Mouse (Mus musculus) kidney, adult 2 months (tissue): ENCODE measurements at regions not wholly inside any gene's neighbourhood (a gene's known extent, or its start where the extent isn't known, plus 50 kb on each side); places are given as distances from the start of the nearest gene placed in this dataset.

Experiments
- DNase-seq: peaks from one replicate; pipeline ENCODE4 v3.0.0; 2021
- H3K27ac ChIP-seq: fragments of 200-500 bp; 2 replicates; pipeline ENCODE4 v1.5.1; 2012; ENCODE audit warnings: low read depth, low read length, control low read depth, inconsistent platforms; ENCODE audit not compliant: insufficient read depth
- H3K27me3 ChIP-seq: fragments of 200-500 bp; replicated peaks from 2 replicates; pipeline ENCODE4 v1.6.1; 2012; ENCODE audit warnings: mild to moderate bottlenecking, moderate library complexity, low read length, inconsistent platforms; ENCODE audit not compliant: control insufficient read depth, insufficient read depth
- H3K36me3 ChIP-seq: fragments of 200-500 bp; 2 replicates; pipeline ENCODE4 v1.6.1; 2012; ENCODE audit warnings: mild to moderate bottlenecking, moderate library complexity, low read length, inconsistent platforms; ENCODE audit not compliant: control insufficient read depth, insufficient read depth
- H3K4me1 ChIP-seq: fragments of 200-500 bp; 2 replicates; pipeline ENCODE4 v1.6.1; 2011; ENCODE audit warnings: low read length; ENCODE audit not compliant: control insufficient read depth, insufficient read depth
- H3K4me3 ChIP-seq: fragments of 200-500 bp; 2 replicates; pipeline ENCODE4 v1.5.1; 2011; ENCODE audit warnings: mild to moderate bottlenecking, low read depth, low read length, control low read depth; ENCODE audit not compliant: insufficient read depth
- CTCF ChIP-seq: fragments of 200-500 bp; conservative IDR thresholded peaks from 2 replicates; pipeline ENCODE4 v1.5.1; 2011; ENCODE audit warnings: low read depth, mild to moderate bottlenecking, control low read depth, low read length, moderate library complexity, mixed read lengths; ENCODE audit not compliant: insufficient read depth, insufficient read length
- POLR2A ChIP-seq: fragments of 200-500 bp; IDR thresholded peaks from one replicate; pipeline ENCODE4 v1.6.1; 2011; ENCODE audit warnings: low read depth, low read length, control low read depth
- WGBS: fragments of 180-500 bp; shearing (Covaris S2); methylation state at CpG from one replicate; pipeline ENCODE4 v1.1.7; 2018; 5-methylcytosine and 5-hydroxymethylcytosine counted together

DNA sequence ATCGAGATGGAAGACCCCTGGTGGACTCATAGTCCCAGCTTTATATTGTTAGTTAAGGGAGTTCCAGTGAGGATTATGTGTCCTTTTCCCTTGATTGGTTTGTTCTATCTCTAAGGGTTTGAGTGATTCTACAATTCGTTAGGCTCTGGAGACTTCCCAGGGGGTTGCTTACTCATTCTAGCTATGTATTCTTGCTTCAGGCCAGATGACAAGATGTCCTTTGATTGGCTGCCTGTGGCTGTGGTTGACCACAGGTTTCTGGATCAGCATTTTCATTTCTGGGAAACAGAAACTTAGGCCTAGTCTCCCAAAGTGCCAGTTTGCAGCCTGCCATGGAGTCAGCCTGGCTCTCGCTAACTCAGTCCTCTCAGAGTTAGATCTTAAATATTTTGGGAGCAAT lies 119.3 kb upstream of the H2al1n start:
- DNase-seq, result no peak
- 93% methylated on average over 3 of the region's 3 CpGs for WGBS
- TF ChIP-seq CTCF, result no peak
- no peak for TF ChIP-seq POLR2A
- no peaks in the 10 kb centered on the region for H3K36me3 ChIP-seq
- no peak overlapping the region for H3K27ac ChIP-seq
- H3K4me3 ChIP-seq, result no peak overlapping the region
- H3K27me3 ChIP-seq, result no peaks in the 10 kb centered on the region
- H3K4me1 ChIP-seq, result no peaks in the 10 kb centered on the region

DNA sequence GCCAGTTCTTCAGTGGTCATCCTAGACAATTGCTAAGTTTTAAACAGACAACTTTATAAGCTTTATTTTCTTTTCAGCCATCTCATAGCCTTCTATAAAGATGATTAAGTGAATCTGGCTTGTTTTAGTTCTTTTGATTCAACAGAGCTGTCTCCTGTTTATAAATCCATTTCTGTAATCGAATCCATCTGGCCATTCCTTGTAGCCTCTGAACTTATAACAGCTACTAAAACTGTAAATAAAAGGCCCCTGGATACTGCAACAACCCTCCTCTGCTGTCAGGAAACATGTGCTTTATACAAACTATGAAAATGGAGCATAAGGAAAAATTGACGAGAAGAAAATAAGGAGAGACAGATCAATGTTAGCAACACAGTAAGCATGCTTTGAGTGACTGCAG lies 77.4 kb upstream of the H2al1n start:
- 65% methylated on average over 2 of the region's 2 CpGs for WGBS
- no peaks in the 10 kb centered on the region for H3K27me3 ChIP-seq
- TF ChIP-seq POLR2A (no peak), CTCF (no peak)
- no peaks in the 10 kb centered on the region for H3K36me3 ChIP-seq
- no peak overlapping the region for H3K4me3 ChIP-seq
- DNase-seq, result no peak
- H3K4me1 ChIP-seq, result no peaks in the 10 kb centered on the region
- no peak overlapping the region for H3K27ac ChIP-seq

DNA sequence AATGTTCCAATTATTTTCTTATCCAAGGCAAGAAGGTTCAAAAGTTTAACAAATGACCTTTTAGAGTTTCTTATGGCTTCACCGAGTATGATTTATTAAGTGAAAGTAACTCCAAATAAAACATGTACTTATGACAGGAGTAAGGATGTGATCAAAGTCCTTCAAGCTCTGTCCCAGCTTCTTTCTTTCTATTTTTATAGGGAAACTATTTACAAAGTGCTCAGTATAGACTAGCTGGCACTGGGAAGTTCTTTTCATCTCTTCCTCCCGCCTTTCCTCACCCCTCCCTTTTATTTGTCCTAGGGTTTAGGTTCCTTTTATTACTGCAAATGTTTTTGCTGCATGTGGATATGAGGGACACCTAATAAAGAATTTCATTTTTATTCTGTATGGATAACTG lies 76.3 kb upstream of the H2al1n start:
- no peak overlapping the region for H3K27ac ChIP-seq
- TF ChIP-seq POLR2A, result no peak
- no peak for TF ChIP-seq CTCF
- no peak overlapping the region for H3K4me3 ChIP-seq
- no peaks in the 10 kb centered on the region for H3K36me3 ChIP-seq
- DNase-seq, result no peak
- no peaks in the 10 kb centered on the region for H3K4me1 ChIP-seq
- WGBS, result 58% methylated on average over 2 of the region's 2 CpGs
- no peaks in the 10 kb centered on the region for H3K27me3 ChIP-seq

DNA sequence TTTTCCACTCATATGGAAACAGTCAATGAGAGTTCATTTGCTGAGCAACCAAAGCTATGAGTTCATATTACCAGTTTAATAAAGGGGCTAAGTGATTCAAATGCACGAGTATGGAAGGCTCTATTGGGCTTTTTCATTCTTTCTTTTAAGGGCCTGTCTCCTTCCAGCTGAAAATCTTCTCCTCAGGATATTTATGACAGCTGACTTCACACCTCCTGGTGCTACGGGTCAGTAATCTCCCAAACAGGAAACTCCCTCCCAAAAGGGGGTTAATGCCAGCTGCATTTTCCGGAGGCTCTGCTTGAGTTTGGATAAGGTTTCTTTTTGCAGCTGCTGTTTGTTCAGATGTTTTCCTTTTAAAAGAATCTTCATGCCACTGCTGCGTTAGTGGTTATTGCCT lies 72.5 kb upstream of the H2al1n start:
- DNase-seq, result peak; percentile 3
- no peaks in the 10 kb centered on the region for H3K27me3 ChIP-seq
- no peak overlapping the region for H3K27ac ChIP-seq
- no peaks in the 10 kb centered on the region for H3K4me1 ChIP-seq
- H3K4me3 ChIP-seq, result no peak overlapping the region
- WGBS, result 9% methylated on average over 4 of the region's 4 CpGs
- TF ChIP-seq POLR2A, result no peak
- TF ChIP-seq CTCF, result no peak
- no peaks in the 10 kb centered on the region for H3K36me3 ChIP-seq
